Mouse (Mus musculus) kidney, adult 2 months (tissue): ENCODE data around the gene Pdzd2.

ENCODE experiments used
- CTCF ChIP-seq: fragments of 200-500 bp; conservative IDR thresholded peaks from 2 replicates; pipeline ENCODE4 v1.5.1; 2011; ENCODE audit warnings: low read depth, mild to moderate bottlenecking, control low read depth, low read length, moderate library complexity, mixed read lengths; ENCODE audit not compliant: insufficient read depth, insufficient read length
- POLR2A ChIP-seq: fragments of 200-500 bp; IDR thresholded peaks from one replicate; pipeline ENCODE4 v1.6.1; 2011; ENCODE audit warnings: low read depth, low read length, control low read depth

GRCm38 (mm10) chr15:12660320-12660719 lies 79.4 kb downstream of the Pdzd2 start:
- TF ChIP-seq CTCF (no peak), POLR2A (no peak)
